Mouse (Mus musculus) stomach, embryonic 14.5 days (tissue): Measurements from ENCODE around the gene Nup37. TPM values are rescaled to one million over a fixed set of nuclear protein-coding genes. Genes with fewer than 3 reads are reported as not detected.

Experiments used
- polyA plus RNA-seq: library from polyadenylated mRNA; unstranded; fragments of >200 nt; fragmentation: Nextera tagmentation; extraction: Ambion mirVana; gene quantifications from 2 replicates; pipeline ENCODE4 v1.2.1, GENCODE M21; 2014

Gene Nup37
- polyA plus RNA-seq, 1 experiment from 2014 or later = 89.8 TPM

Other genes with a start within 250 kb of the Nup37 start
- 0.72 and 1.1 TPM in 2 replicates for gene Pmch, start 55.9 kb upstream of the Nup37 start, polyA plus RNA-seq
- gene Parpbp, start 51 bp upstream of the Nup37 start, polyA plus RNA-seq = 11.6 and 15.8 TPM in 2 replicates
- gene Washc3, start 54.1 kb downstream of the Nup37 start, polyA plus RNA-seq = 67.4 and 68.0 TPM in 2 replicates
- gene Dram1, start 232.1 kb downstream of the Nup37 start, polyA plus RNA-seq = 2.7 and 3.3 TPM in 2 replicates
- 10.7 and 11.1 TPM in 2 replicates for gene Gnptab, start 232.1 kb downstream of the Nup37 start, polyA plus RNA-seq